Mouse (Mus musculus) B cell, adult 2 months (primary cell): Measurements from ENCODE around the gene Chn1.
A peak's percentile ranks its signal among the peaks of the same experiment; 100 is the strongest.

ENCODE experiments used
- DNase-seq, 2 experiments: peaks; one replicate each; pipeline ENCODE4 v3.0.0; 2022

Chn1 gene

GRCm38 (mm10) chr2:73588951-73589350, 186.2 kb downstream of the Chn1 start:
- no peak for DNase-seq

GRCm38 (mm10) chr2:73587109-73587506, 188.0 kb downstream of the Chn1 start:
- DNase-seq = no peak

GRCm38 (mm10) chr2:73586392-73587108, 188.6 kb downstream of the Chn1 start:
- no peak for DNase-seq

GRCm38 (mm10) chr2:73585347-73585831, 189.8 kb downstream of the Chn1 start:
- DNase-seq = no peak

- DNase-seq = peak; percentile 52 to 56
These were observed 190.3 kb downstream of the Chn1 start for GRCm38 (mm10) chr2:73584645-73585346.

GRCm38 (mm10) chr2:73580720-73581119, 194.4 kb downstream of the Chn1 start:
- no peak for DNase-seq

GRCm38 (mm10) chr2:73580166-73580565, 195.0 kb downstream of the Chn1 start, which contains the start of gene Chrna1:
Gene Chrna1 (minus strand): TSS chr2:73580338.
- DNase-seq = no peak

GRCm38 (mm10) chr2:73579168-73579567, 196.0 kb downstream of the Chn1 start:
- DNase-seq = no peak

- no peak for DNase-seq
These were observed 200.7 kb downstream of the Chn1 start for GRCm38 (mm10) chr2:73574418-73574817.

GRCm38 (mm10) chr2:73573556-73573955, 201.6 kb downstream of the Chn1 start:
- no peak for DNase-seq

- DNase-seq = peak; percentile 58 to 59
These were observed 202.4 kb downstream of the Chn1 start for GRCm38 (mm10) chr2:73572539-73573372.

GRCm38 (mm10) chr2:73571901-73572300, 203.2 kb downstream of the Chn1 start:
- DNase-seq = no peak

- DNase-seq = no peak
These were observed 203.8 kb downstream of the Chn1 start for GRCm38 (mm10) chr2:73571304-73571703.

GRCm38 (mm10) chr2:73566989-73567605, 208.0 kb downstream of the Chn1 start:
- peak; percentile 70 to 74 for DNase-seq

- peak; percentile 73 to 75 for DNase-seq
These were observed 209.0 kb downstream of the Chn1 start for GRCm38 (mm10) chr2:73566162-73566561.

GRCm38 (mm10) chr2:73563690-73564089, 211.5 kb downstream of the Chn1 start:
- DNase-seq = no peak

GRCm38 (mm10) chr2:73562656-73563055, 212.5 kb downstream of the Chn1 start:
- no peak for DNase-seq

GRCm38 (mm10) chr2:73561665-73562063, 213.5 kb downstream of the Chn1 start:
- peak; percentile 70 to 72 for DNase-seq

- DNase-seq = no peak
These were observed 214.1 kb downstream of the Chn1 start for GRCm38 (mm10) chr2:73560899-73561664.
